Mouse (Mus musculus): ENCODE measurements around the gene Hist1h2ba. TPM values are rescaled to one million over a fixed set of nuclear protein-coding genes. Genes with fewer than 3 reads are reported as not detected.

Gene Hist1h2ba
- polyA plus RNA-seq, 1 experiment from 2014 or later: not detected

GRCm38 (mm10) chr13:23930904-23931303 is 3.1 kb downstream of the Hist1h2ba start:
- no peaks in the 10 kb centered on the region for H3K4me1 ChIP-seq
- H3K9me3 ChIP-seq: no peaks in the 10 kb centered on the region
- H3K27ac ChIP-seq (replicated peaks): no peak overlapping the region
- H3K4me2 ChIP-seq (replicated peaks): no peak overlapping the region
- no peak overlapping the region for H3K4me3 ChIP-seq
- no peaks in the 10 kb centered on the region for H3K36me3 ChIP-seq
- WGBS: 77% methylated on average over 11 of the region's 11 CpGs
- no peak for ATAC-seq (replicated peaks)
- H3K27me3 ChIP-seq: no peaks in the 10 kb centered on the region
- no peak overlapping the region for H3K9ac ChIP-seq (replicated peaks)

- H3K9ac ChIP-seq (replicated peaks): no peak overlapping the region
- H3K4me1 ChIP-seq: no peaks in the 10 kb centered on the region
- 93% methylated on average over 9 of the region's 9 CpGs for WGBS
- H3K4me3 ChIP-seq: no peak overlapping the region
- H3K36me3 ChIP-seq: no peaks in the 10 kb centered on the region
- no peak overlapping the region for H3K27ac ChIP-seq (replicated peaks)
- no peak overlapping the region for H3K4me2 ChIP-seq (replicated peaks)
- no peaks in the 10 kb centered on the region for H3K9me3 ChIP-seq
- no peak for ATAC-seq (replicated peaks)
- H3K27me3 ChIP-seq: no peaks in the 10 kb centered on the region
Observed at GRCm38 (mm10) chr13:23930461-23930860, 3.5 kb downstream of the Hist1h2ba start.

GRCm38 (mm10) chr13:23928637-23929036 is 5.3 kb downstream of the Hist1h2ba start:
- Histone ChIP-seq H3K9me3 (no peaks in the 10 kb centered on the region), H3K4me3 (no peak overlapping the region), H3K27ac (replicated peaks) (no peak overlapping the region), H3K27me3 (no peaks in the 10 kb centered on the region), H3K9ac (replicated peaks) (no peak overlapping the region), H3K4me1 (no peaks in the 10 kb centered on the region), H3K4me2 (replicated peaks) (no peak overlapping the region), H3K36me3 (no peaks in the 10 kb centered on the region)
- WGBS: 67% methylated on average over 3 of the region's 3 CpGs
- ATAC-seq (replicated peaks): no peak

GRCm38 (mm10) chr13:23925792-23926191 is 8.2 kb downstream of the Hist1h2ba start:
- H3K4me3 ChIP-seq: no peak overlapping the region
- 62% methylated on average over 2 of the region's 2 CpGs for WGBS
- no peaks in the 10 kb centered on the region for H3K4me1 ChIP-seq
- H3K27me3 ChIP-seq: no peaks in the 10 kb centered on the region
- no peak overlapping the region for H3K4me2 ChIP-seq (replicated peaks)
- H3K9me3 ChIP-seq: no peaks in the 10 kb centered on the region
- no peak overlapping the region for H3K9ac ChIP-seq (replicated peaks)
- H3K36me3 ChIP-seq: no peaks in the 10 kb centered on the region
- 0 out of 2 replicates have a peak overlapping the region, but pooled peaks have one; percentile 11 for H3K27ac ChIP-seq (replicated peaks)
- 0 out of 2 replicates have a peak, but pooled peaks have one; percentile 55 for ATAC-seq (replicated peaks)

GRCm38 (mm10) chr13:23917674-23918073 is 16.3 kb downstream of the Hist1h2ba start:
- Histone ChIP-seq H3K9me3 (no peaks in the 10 kb centered on the region), H3K4me1 (no peaks in the 10 kb centered on the region), H3K27me3 (no peaks in the 10 kb centered on the region), H3K27ac (replicated peaks) (no peak overlapping the region), H3K9ac (replicated peaks) (no peak overlapping the region), H3K4me2 (replicated peaks) (no peak overlapping the region), H3K36me3 (no peaks in the 10 kb centered on the region), H3K4me3 (no peak overlapping the region)
- 85% methylated on average over 4 of the region's 4 CpGs for WGBS
- ATAC-seq (replicated peaks): no peak

GRCm38 (mm10) chr13:23916132-23916531 is 17.8 kb downstream of the Hist1h2ba start:
- Histone ChIP-seq H3K4me3 (no peak overlapping the region), H3K9ac (replicated peaks) (no peak overlapping the region), H3K9me3 (no peaks in the 10 kb centered on the region), H3K27me3 (no peaks in the 10 kb centered on the region), H3K4me1 (no peaks in the 10 kb centered on the region), H3K4me2 (replicated peaks) (no peak overlapping the region), H3K27ac (replicated peaks) (no peak overlapping the region), H3K36me3 (no peaks in the 10 kb centered on the region)
- no peak for ATAC-seq (replicated peaks)
- WGBS: 95% methylated on average over 1 of the region's 1 CpGs

- no peak within 1 kb of the TSS for H3K4me3 ChIP-seq
- H3K27me3 ChIP-seq: no peaks in the 10 kb centered on the region
- 77% methylated on average over 9 of the region's 9 CpGs for WGBS
- H3K4me2 ChIP-seq (replicated peaks): no peak within 1 kb of the TSS
- H3K36me3 ChIP-seq: no peaks in the 10 kb centered on the region
- no peak within 1 kb of the TSS for H3K9ac ChIP-seq (replicated peaks)
- H3K27ac ChIP-seq (replicated peaks): no peak within 1 kb of the TSS
- ATAC-seq (replicated peaks): no peak
- no peaks in the 10 kb centered on the region for H3K4me1 ChIP-seq
- H3K9me3 ChIP-seq: no peaks in the 10 kb centered on the region
Observed at GRCm38 (mm10) chr13:23914376-23915167, 19.4 kb downstream of the Hist1h2ba start, which contains the start of gene Slc17a4. TSS of gene Slc17a4 (minus strand) at chr13:23915009.

GRCm38 (mm10) chr13:23913791-23914306 is 20.1 kb downstream of the Hist1h2ba start:
- no peak overlapping the region for H3K27ac ChIP-seq (replicated peaks)
- no peak for ATAC-seq (replicated peaks)
- H3K4me3 ChIP-seq: no peak overlapping the region
- H3K27me3 ChIP-seq: no peaks in the 10 kb centered on the region
- no peak overlapping the region for H3K9ac ChIP-seq (replicated peaks)
- H3K9me3 ChIP-seq: no peaks in the 10 kb centered on the region
- H3K4me2 ChIP-seq (replicated peaks): no peak overlapping the region
- H3K36me3 ChIP-seq: no peaks in the 10 kb centered on the region
- WGBS: 62% methylated on average over 6 of the region's 6 CpGs
- H3K4me1 ChIP-seq: no peaks in the 10 kb centered on the region

GRCm38 (mm10) chr13:23911335-23911734 is 22.6 kb downstream of the Hist1h2ba start:
- no peak for ATAC-seq (replicated peaks)
- Histone ChIP-seq H3K27ac (replicated peaks) (no peak overlapping the region), H3K4me3 (no peak overlapping the region), H3K27me3 (no peaks in the 10 kb centered on the region), H3K9ac (replicated peaks) (no peak overlapping the region), H3K4me2 (replicated peaks) (no peak overlapping the region), H3K4me1 (no peaks in the 10 kb centered on the region), H3K9me3 (no peaks in the 10 kb centered on the region), H3K36me3 (no peaks in the 10 kb centered on the region)
- 88% methylated on average over 5 of the region's 5 CpGs for WGBS

- no peaks in the 10 kb centered on the region for H3K4me1 ChIP-seq
- no peak overlapping the region for H3K4me3 ChIP-seq
- H3K36me3 ChIP-seq: no peaks in the 10 kb centered on the region
- no peak overlapping the region for H3K9ac ChIP-seq (replicated peaks)
- 86% methylated on average over 5 of the region's 5 CpGs for WGBS
- H3K27ac ChIP-seq (replicated peaks): no peak overlapping the region
- no peak overlapping the region for H3K4me2 ChIP-seq (replicated peaks)
- no peaks in the 10 kb centered on the region for H3K9me3 ChIP-seq
- ATAC-seq (replicated peaks): no peak
- H3K27me3 ChIP-seq: no peaks in the 10 kb centered on the region
Observed at GRCm38 (mm10) chr13:23910121-23910520, 23.8 kb downstream of the Hist1h2ba start.

- H3K36me3 ChIP-seq: no peaks in the 10 kb centered on the region
- no peak overlapping the region for H3K9ac ChIP-seq (replicated peaks)
- no peak overlapping the region for H3K27ac ChIP-seq (replicated peaks)
- 95% methylated on average over 5 of the region's 5 CpGs for WGBS
- no peaks in the 10 kb centered on the region for H3K27me3 ChIP-seq
- ATAC-seq (replicated peaks): no peak
- no peak overlapping the region for H3K4me2 ChIP-seq (replicated peaks)
- no peak overlapping the region for H3K4me3 ChIP-seq
- no peaks in the 10 kb centered on the region for H3K9me3 ChIP-seq
- no peaks in the 10 kb centered on the region for H3K4me1 ChIP-seq
Observed at GRCm38 (mm10) chr13:23906906-23907305, 27.1 kb downstream of the Hist1h2ba start.

GRCm38 (mm10) chr13:23898242-23898641 is 35.7 kb downstream of the Hist1h2ba start:
- no peak overlapping the region for H3K4me3 ChIP-seq
- WGBS: 47% methylated on average over 6 of the region's 6 CpGs
- H3K27ac ChIP-seq (replicated peaks): no peak overlapping the region
- no peaks in the 10 kb centered on the region for H3K27me3 ChIP-seq
- H3K9me3 ChIP-seq: no peaks in the 10 kb centered on the region
- peaks cover 1% of the 10 kb centered on the region; the same call in 1 of the 2 replicates for H3K4me1 ChIP-seq
- H3K4me2 ChIP-seq (replicated peaks): no peak overlapping the region
- no peak overlapping the region for H3K9ac ChIP-seq (replicated peaks)
- ATAC-seq (replicated peaks): no peak
- H3K36me3 ChIP-seq: no peaks in the 10 kb centered on the region

All from forebrain, embryonic 15.5 days (tissue).